22 mouse cellular contexts compared by ENCODE assay signal in genomic region chr19:5495353-5496051, GRCm38 (mm10). TPM values are rescaled to one million over a fixed set of nuclear protein-coding genes. Genes with fewer than 3 reads are reported as not detected.
DNase-seq lines count a peak whose midpoint lies in the region; ATAC-seq and TF ChIP-seq lines count a peak whose summit lies in the region.
"Had no signal": no experiment of that assay in that cellular context is flagged by ENCODE, and none has a peak within 500 bp of the region (broad histone marks: within the 10 kb centered on the region; RNA-seq: fewer than 3 reads in every experiment).

No protein-coding gene starts in this region.

- intact Hi-C loops in heart, postnatal 25 days (cut with DNase I) = no loop called here

- H3K4me2 ChIP-seq in midbrain, embryonic 11.5 days = no peak overlapping the region
- H3K4me2 ChIP-seq in midbrain, postnatal 0 days (ENCODE audit: low read depth, low read length, poor library complexity, severe bottlenecking) = no peak overlapping the region
- H3K4me2 ChIP-seq: hindbrain, embryonic 15.5 days; stomach, embryonic 15.5 days had no signal

- H3K9ac ChIP-seq in midbrain, embryonic 11.5 days (ENCODE audit: low read length) = no peak overlapping the region
- H3K9ac ChIP-seq in midbrain, postnatal 0 days (replicated peaks; ENCODE audit: low read length, poor library complexity, severe bottlenecking) = no peak overlapping the region
- H3K9ac ChIP-seq: hindbrain, embryonic 15.5 days; stomach, embryonic 15.5 days had no signal

- ATAC-seq in midbrain, embryonic 11.5 days (ENCODE audit: low FRiP score) = no peak
- no peak for ATAC-seq in midbrain, postnatal 0 days (ENCODE audit: low FRiP score)
- ATAC-seq: activated CD4-positive, CD25-positive, alpha-beta regulatory T cell, adult 4 months; midbrain, embryonic 16.5 days had no signal

- H3K4me3 ChIP-seq in heart, embryonic 10.5 days = no peak overlapping the region
- no peak overlapping the region for H3K4me3 ChIP-seq in midbrain, embryonic 11.5 days (ENCODE audit: low read depth, low read length)
- H3K4me3 ChIP-seq in midbrain, postnatal 0 days (ENCODE audit: low read depth, low read length) = no peak overlapping the region
- H3K4me3 ChIP-seq: hindbrain, embryonic 15.5 days; limb, embryonic 10.5 days; stomach, embryonic 15.5 days had no signal

- no peak for TF ChIP-seq CTCF in midbrain, postnatal 0 days (IDR thresholded peaks at IDR 0.05)

- H3K4me1 ChIP-seq in heart, embryonic 10.5 days = peaks cover 28% of the 10 kb centered on the region
- peaks cover 12% of the 10 kb centered on the region for H3K4me1 ChIP-seq in midbrain, embryonic 11.5 days (ENCODE audit: control insufficient read depth, insufficient read depth, low read length)
- H3K4me1 ChIP-seq in midbrain, postnatal 0 days (ENCODE audit: insufficient read depth, low read length) = no peaks in the 10 kb centered on the region

- peaks cover 65% of the 10 kb centered on the region for H3K36me3 ChIP-seq in heart, embryonic 10.5 days
- H3K36me3 ChIP-seq in midbrain, embryonic 11.5 days (ENCODE audit: control insufficient read depth, insufficient read depth, low read length) = peaks cover 14% of the 10 kb centered on the region
- peaks cover 47% of the 10 kb centered on the region for H3K36me3 ChIP-seq in midbrain, postnatal 0 days (ENCODE audit: insufficient read depth, low read length)

- peak overlapping the region; percentile 10; the same call in 1 of the 2 replicates for H3K27ac ChIP-seq in heart, embryonic 10.5 days
- no peak overlapping the region for H3K27ac ChIP-seq in midbrain, embryonic 11.5 days (ENCODE audit: low read depth, low read length)
- H3K27ac ChIP-seq in midbrain, postnatal 0 days (ENCODE audit: low read depth, low read length) = no peak overlapping the region
- H3K27ac ChIP-seq: hindbrain, embryonic 15.5 days; limb, embryonic 10.5 days; stomach, embryonic 15.5 days had no signal

- DNase-seq in cerebellum, adult 11-12 months = peak; percentile 39
- DNase-seq in cerebellum, adult 11 months = no peak
- DNase-seq in heart, embryonic 10.5 days (ENCODE audit: low spot score) = no peak
- no peak for DNase-seq in heart, postnatal 25 days (ENCODE audit: low spot score)
- DNase-seq in midbrain, embryonic 11.5 days (ENCODE audit: low spot score, missing footprints) = peak; percentile 89
- DNase-seq in midbrain, postnatal 0 days (ENCODE audit: low spot score) = no peak
- DNase-seq in embryo, embryonic 10.5 days (ENCODE audit: low spot score) = no peak
- DNase-seq in kidney, adult 18-20 months = no peak
- DNase-seq: gastrocnemius, postnatal 10 days; heart, postnatal 10 days; kidney, adult 8-10 months; kidney, postnatal 36 days; lung, adult 2 months; lung, postnatal 36 days; retina, postnatal 1 day; thymus, adult 18-20 months had no signal

- WGBS in heart, embryonic 10.5 days = 79% methylated on average over 12 of the region's 12 CpGs
- 83% methylated on average over 12 of the region's 12 CpGs for WGBS in midbrain, embryonic 11.5 days
- 85% methylated on average over 12 of the region's 12 CpGs for WGBS in midbrain, postnatal 0 days

- H3K9me3 ChIP-seq in heart, embryonic 10.5 days = no peaks in the 10 kb centered on the region
- H3K9me3 ChIP-seq in midbrain, embryonic 11.5 days (ENCODE audit: control insufficient read depth, low read length) = no peaks in the 10 kb centered on the region
- H3K9me3 ChIP-seq in midbrain, postnatal 0 days (ENCODE audit: low read length) = no peaks in the 10 kb centered on the region
- H3K9me3 ChIP-seq: hindbrain, embryonic 15.5 days; limb, embryonic 10.5 days; stomach, embryonic 15.5 days had no signal

- no peaks in the 10 kb centered on the region for H3K27me3 ChIP-seq in heart, embryonic 10.5 days (ENCODE audit: insufficient read depth, poor library complexity, severe bottlenecking)
- no peaks in the 10 kb centered on the region for H3K27me3 ChIP-seq in midbrain, embryonic 11.5 days (ENCODE audit: control insufficient read depth, insufficient read depth, low read length)
- H3K27me3 ChIP-seq in midbrain, postnatal 0 days (ENCODE audit: insufficient read depth, low read length) = no peaks in the 10 kb centered on the region
- H3K27me3 ChIP-seq: hindbrain, embryonic 15.5 days; stomach, embryonic 15.5 days had no signal

RNA-seq across cellular contexts. Expression of gene Cfl1, which starts 5.2 kb away (rescaled TPM):
- polyA plus RNA-seq in heart, embryonic 10.5 days (2016; fragmentation: Nextera tagmentation; extraction: Ambion mirVana) = 2,322 and 2,829 TPM in 2 replicates
- total RNA-seq in heart, postnatal 25 days (2021) = 100 to 1,000 TPM; 209 to 212 TPM
- 3,750 and 3,786 TPM in 2 replicates for polyA plus RNA-seq in midbrain, embryonic 11.5 days (2014; fragmentation: Nextera tagmentation; extraction: Ambion mirVana)
- 1,453 and 1,672 TPM in 2 replicates for total RNA-seq in midbrain, postnatal 0 days (2014; rRNA removed)
- polyA plus RNA-seq in midbrain, postnatal 0 days (2015; fragmentation: Nextera tagmentation; extraction: Ambion mirVana) = 3,482 and 3,602 TPM in 2 replicates

RNA-seq across cellular contexts. Expression of gene Mus81, which starts 7.3 kb away (rescaled TPM):
- polyA plus RNA-seq in heart, embryonic 10.5 days (2016; fragmentation: Nextera tagmentation; extraction: Ambion mirVana) = 41.7 and 44.7 TPM in 2 replicates
- 10 to 100 TPM; 21.0 to 21.5 TPM for total RNA-seq in heart, postnatal 25 days (2021)
- polyA plus RNA-seq in midbrain, embryonic 11.5 days (2014; fragmentation: Nextera tagmentation; extraction: Ambion mirVana) = 38.4 TPM in 2 replicates
- 60.9 and 87.3 TPM in 2 replicates for total RNA-seq in midbrain, postnatal 0 days (2014; rRNA removed)
- 27.9 and 30.4 TPM in 2 replicates for polyA plus RNA-seq in midbrain, postnatal 0 days (2015; fragmentation: Nextera tagmentation; extraction: Ambion mirVana)

RNA-seq across cellular contexts. Expression of gene 1700020D05Rik, which starts 8.1 kb away (rescaled TPM):
- polyA plus RNA-seq in heart, embryonic 10.5 days (2016; fragmentation: Nextera tagmentation; extraction: Ambion mirVana) = 0.14 and 0.25 TPM in 2 replicates
- total RNA-seq in heart, postnatal 25 days (2021) = 1 to 10 TPM in 1 of 2 experiments, under 1 TPM in 1; 0.78 to 1.0 TPM
- polyA plus RNA-seq in midbrain, embryonic 11.5 days (2014; fragmentation: Nextera tagmentation; extraction: Ambion mirVana) = not detected in 2 replicates
- total RNA-seq in midbrain, postnatal 0 days (2014; rRNA removed) = 3.2 and 7.3 TPM in 2 replicates
- 0.20 TPM in 1 of 2 replicates, not detected in the other for polyA plus RNA-seq in midbrain, postnatal 0 days (2015; fragmentation: Nextera tagmentation; extraction: Ambion mirVana)
- polyA plus RNA-seq: forebrain, embryonic 11.5 days; limb, embryonic 10.5 days; midbrain, embryonic 16.5 days; stomach, embryonic 15.5 days had no signal

RNA-seq across cellular contexts. Expression of gene Snx32, which starts 14.8 kb away (rescaled TPM):
- polyA plus RNA-seq in heart, embryonic 10.5 days (2016; fragmentation: Nextera tagmentation; extraction: Ambion mirVana) = 10.6 and 15.6 TPM in 2 replicates
- 1 to 10 TPM; 6.2 to 8.1 TPM for total RNA-seq in heart, postnatal 25 days (2021)
- polyA plus RNA-seq in midbrain, embryonic 11.5 days (2014; fragmentation: Nextera tagmentation; extraction: Ambion mirVana) = 17.9 and 20.3 TPM in 2 replicates
- total RNA-seq in midbrain, postnatal 0 days (2014; rRNA removed) = 86.2 and 100 TPM in 2 replicates
- polyA plus RNA-seq in midbrain, postnatal 0 days (2015; fragmentation: Nextera tagmentation; extraction: Ambion mirVana) = 88.7 and 94.4 TPM in 2 replicates

RNA-seq across cellular contexts. Expression of gene Efemp2, which starts 21.7 kb away (rescaled TPM):
- 62.7 and 92.3 TPM in 2 replicates for polyA plus RNA-seq in heart, embryonic 10.5 days (2016; fragmentation: Nextera tagmentation; extraction: Ambion mirVana)
- 10 to 100 TPM in 1 of 2 experiments, 1 to 10 TPM in 1; 9.9 to 10.3 TPM for total RNA-seq in heart, postnatal 25 days (2021)
- 52.7 and 54.7 TPM in 2 replicates for polyA plus RNA-seq in midbrain, embryonic 11.5 days (2014; fragmentation: Nextera tagmentation; extraction: Ambion mirVana)
- 32.9 and 33.7 TPM in 2 replicates for total RNA-seq in midbrain, postnatal 0 days (2014; rRNA removed)
- polyA plus RNA-seq in midbrain, postnatal 0 days (2015; fragmentation: Nextera tagmentation; extraction: Ambion mirVana) = 35.2 and 36.1 TPM in 2 replicates

Comparison
In these comparisons a context has a peak if more than half of its experiments do, and no peak if none do; other contexts are left out.
1. DNase-seq: peak in cerebellum, adult 11-12 months (single experiment) and midbrain, embryonic 11.5 days (single experiment); none in cerebellum, adult 11 months (single experiment), heart, embryonic 10.5 days (single experiment), heart, postnatal 25 days (single experiment), midbrain, postnatal 0 days (single experiment), embryo, embryonic 10.5 days (single experiment) and kidney, adult 18-20 months (single experiment).